Mouse (Mus musculus) macrophage (primary cell): ENCODE results near the gene Pde4d. TPM values are rescaled to one million over a fixed set of nuclear protein-coding genes. Genes with fewer than 3 reads are reported as not detected.

ENCODE experiments used
- H3K27ac ChIP-seq: fragments of 350-480 bp; formaldehyde crosslinking; 2 replicates; pipeline ENCODE4 v1.9.0; 2021
- H3K36me3 ChIP-seq: fragments of 350-480 bp; formaldehyde crosslinking; 2 replicates; pipeline ENCODE4 v1.9.0; 2021; ENCODE audit errors: inconsistent target
- H3K4me3 ChIP-seq: fragments of 350-480 bp; formaldehyde crosslinking; 2 replicates; pipeline ENCODE4 v1.9.0; 2021; ENCODE audit errors: inconsistent target
- H3K79me2 ChIP-seq: fragments of 350-480 bp; formaldehyde crosslinking; 2 replicates; pipeline ENCODE4 v1.9.0; 2021; ENCODE audit errors: inconsistent target
- WGBS: methylation state at CpG from one replicate; pipeline ENCODE4 v1.1.7; 2026; ENCODE audit warnings: inconsistent platforms; ENCODE audit not compliant: missing documents; 5-methylcytosine and 5-hydroxymethylcytosine counted together
- polyA plus RNA-seq: library from polyadenylated mRNA; stranded (reverse); fragments of 250-400 nt; gene quantifications from 3 replicates; pipeline ENCODE4 v1.2.4, GENCODE M21; 2018; ENCODE audit warnings: inconsistent platforms

Gene Pde4d
- polyA plus RNA-seq, 1 experiment from 2014 or later, result 0.82 TPM

GRCm38 (mm10) chr13:109695098-109695497, 1245.3 kb downstream of the Pde4d start:
- Histone ChIP-seq H3K27ac (no peak overlapping the region), H3K36me3 (no peaks in the 10 kb centered on the region), H3K79me2 (no peaks in the 10 kb centered on the region), H3K4me3 (no peak overlapping the region)
- 90% methylated on average over 6 of the region's 6 CpGs for WGBS

- Histone ChIP-seq H3K36me3 (no peaks in the 10 kb centered on the region), H3K27ac (no peak overlapping the region), H3K4me3 (no peak overlapping the region), H3K79me2 (no peaks in the 10 kb centered on the region)
- WGBS, result 100% methylated on average over 2 of the region's 2 CpGs
These were observed 1256.4 kb downstream of the Pde4d start for GRCm38 (mm10) chr13:109706141-109706540.

- 95% methylated on average over 5 of the region's 5 CpGs for WGBS
- H3K36me3 ChIP-seq, result no peaks in the 10 kb centered on the region
- no peak overlapping the region for H3K4me3 ChIP-seq
- H3K27ac ChIP-seq, result no peak overlapping the region
- no peaks in the 10 kb centered on the region for H3K79me2 ChIP-seq
These were observed 1256.8 kb downstream of the Pde4d start for GRCm38 (mm10) chr13:109706579-109706978.

GRCm38 (mm10) chr13:109707154-109707553, 1257.4 kb downstream of the Pde4d start:
- no peaks in the 10 kb centered on the region for H3K79me2 ChIP-seq
- no peaks in the 10 kb centered on the region for H3K36me3 ChIP-seq
- H3K4me3 ChIP-seq, result no peak overlapping the region
- H3K27ac ChIP-seq, result no peak overlapping the region
- 86% methylated on average over 4 of the region's 4 CpGs for WGBS

- H3K4me3 ChIP-seq, result no peak overlapping the region
- no peak overlapping the region for H3K27ac ChIP-seq
- H3K79me2 ChIP-seq, result no peaks in the 10 kb centered on the region
- H3K36me3 ChIP-seq, result no peaks in the 10 kb centered on the region
- WGBS, result 93% methylated on average over 2 of the region's 2 CpGs
These were observed 1258.6 kb downstream of the Pde4d start for GRCm38 (mm10) chr13:109708326-109708725.

- Histone ChIP-seq H3K4me3 (no peak overlapping the region), H3K79me2 (no peaks in the 10 kb centered on the region), H3K36me3 (no peaks in the 10 kb centered on the region), H3K27ac (no peak overlapping the region)
- WGBS, result 100% methylated on average over 2 of the region's 2 CpGs
These were observed 1264.8 kb downstream of the Pde4d start for GRCm38 (mm10) chr13:109714581-109714980.

GRCm38 (mm10) chr13:109715321-109715720, 1265.6 kb downstream of the Pde4d start:
- no CpG with 5 or more reads among the region's 1 CpGs for WGBS
- H3K27ac ChIP-seq, result no peak overlapping the region
- no peaks in the 10 kb centered on the region for H3K79me2 ChIP-seq
- H3K4me3 ChIP-seq, result no peak overlapping the region
- no peaks in the 10 kb centered on the region for H3K36me3 ChIP-seq

- Histone ChIP-seq H3K27ac (no peak overlapping the region), H3K36me3 (no peaks in the 10 kb centered on the region), H3K79me2 (no peaks in the 10 kb centered on the region), H3K4me3 (no peak overlapping the region)
- WGBS, result 95% methylated on average over 2 of the region's 2 CpGs
These were observed 1270.5 kb downstream of the Pde4d start for GRCm38 (mm10) chr13:109720127-109720713.

GRCm38 (mm10) chr13:109722237-109723119, 1272.7 kb downstream of the Pde4d start:
- 93% methylated on average over 6 of the region's 6 CpGs for WGBS
- no peak overlapping the region for H3K27ac ChIP-seq
- no peaks in the 10 kb centered on the region for H3K79me2 ChIP-seq
- H3K36me3 ChIP-seq, result no peaks in the 10 kb centered on the region
- H3K4me3 ChIP-seq, result no peak overlapping the region

GRCm38 (mm10) chr13:109727346-109727745, 1277.6 kb downstream of the Pde4d start:
- WGBS, result 94% methylated on average over 5 of the region's 5 CpGs

GRCm38 (mm10) chr13:109729612-109730011, 1279.9 kb downstream of the Pde4d start:
- no peak overlapping the region for H3K4me3 ChIP-seq
- WGBS, result 93% methylated on average over 4 of the region's 4 CpGs
- no peak overlapping the region for H3K27ac ChIP-seq
- H3K79me2 ChIP-seq, result no peaks in the 10 kb centered on the region
- H3K36me3 ChIP-seq, result no peaks in the 10 kb centered on the region

More at GRCm38 (mm10) chr13:109727346-109727745, 1277.6 kb downstream of the Pde4d start:
- H3K79me2 ChIP-seq, result no peaks in the 10 kb centered on the region
- no peak overlapping the region for H3K27ac ChIP-seq
- H3K36me3 ChIP-seq, result no peaks in the 10 kb centered on the region
- H3K4me3 ChIP-seq, result no peak overlapping the region

GRCm38 (mm10) chr13:109732655-109733376, 1283.1 kb downstream of the Pde4d start:
- no peaks in the 10 kb centered on the region for H3K36me3 ChIP-seq
- no peaks in the 10 kb centered on the region for H3K79me2 ChIP-seq
- no peak overlapping the region for H3K4me3 ChIP-seq
- 88% methylated on average over 5 of the region's 5 CpGs for WGBS
- H3K27ac ChIP-seq, result no peak overlapping the region

- Histone ChIP-seq H3K27ac (no peak overlapping the region), H3K79me2 (no peaks in the 10 kb centered on the region), H3K36me3 (no peaks in the 10 kb centered on the region), H3K4me3 (no peak overlapping the region)
- WGBS, result 28% methylated on average over 8 of the region's 8 CpGs
These were observed 1286.7 kb downstream of the Pde4d start for GRCm38 (mm10) chr13:109736290-109737078.

GRCm38 (mm10) chr13:109746492-109746891, 1296.7 kb downstream of the Pde4d start:
- no peaks in the 10 kb centered on the region for H3K36me3 ChIP-seq
- H3K79me2 ChIP-seq, result no peaks in the 10 kb centered on the region
- no peak overlapping the region for H3K4me3 ChIP-seq
- H3K27ac ChIP-seq, result no peak overlapping the region
